Mouse (Mus musculus): ENCODE results near the gene Dcun1d2.

GRCm38 (mm10) chr8:13272834-13273233, 15.1 kb downstream of the Dcun1d2 start:
- TF ChIP-seq GATA1 (IDR thresholded peaks at IDR 0.05; ENCODE audit: borderline replicate concordance, low read length) (no peak), FLI1 (IDR thresholded peaks at IDR 0.05; ENCODE audit: low read length) (no peak)

All from megakaryocyte, embryonic 14.5 days (primary cell).